In genomic region chr15:78925129-78925528, GRCm38 (mm10) we compare ENCODE assay signal across 8 mouse cellular contexts. TPM values are rescaled to one million over a fixed set of nuclear protein-coding genes. Genes with fewer than 3 reads are reported as not detected.
DNase-seq lines count a peak whose midpoint lies in the region; ATAC-seq and TF ChIP-seq lines count a peak whose summit lies in the region.

No protein-coding gene starts in this region.

- DNase-seq in heart, postnatal 36 days, result no peak
- peak; percentile 82 for DNase-seq in adrenal gland, postnatal 14 days
- DNase-seq in kidney, adult 18-20 months, result peak; percentile 39
- no peak for DNase-seq in liver, postnatal 0 days
- no peak for DNase-seq in cerebellum, adult 8-10 months
- no peak for DNase-seq in lung, postnatal 25 days (ENCODE audit: low spot score)
- no peak for DNase-seq in left cerebral cortex, postnatal 4 days

- H3K4me3 ChIP-seq in heart, embryonic 11.5 days (ENCODE audit: low read depth, low read length), result no peak overlapping the region
- no peak overlapping the region for H3K4me3 ChIP-seq in liver, postnatal 0 days (ENCODE audit: low read depth, low read length)

- 0 out of 2 replicates have a peak, but pooled peaks cover 2% of the 10 kb centered on the region for H3K36me3 ChIP-seq in heart, embryonic 11.5 days (ENCODE audit: control insufficient read depth, insufficient read depth, low read length)
- no peaks in the 10 kb centered on the region for H3K36me3 ChIP-seq in liver, postnatal 0 days (replicated peaks; ENCODE audit: insufficient read depth, low read length)

- no peak for TF ChIP-seq EP300 in liver, postnatal 0 days (IDR thresholded peaks at IDR 0.05; ENCODE audit: low read depth)

- no peak for TF ChIP-seq CTCF in liver, postnatal 0 days (IDR thresholded peaks at IDR 0.05; ENCODE audit: low read depth)

- peaks cover 34% of the 10 kb centered on the region for H3K4me1 ChIP-seq in heart, embryonic 11.5 days (ENCODE audit: control insufficient read depth, insufficient read depth, low read length)
- H3K4me1 ChIP-seq in liver, postnatal 0 days (ENCODE audit: insufficient read depth), result peaks cover 61% of the 10 kb centered on the region

- H3K9ac ChIP-seq in heart, embryonic 11.5 days (ENCODE audit: low read depth, low read length), result peak overlapping the region; percentile 68; the same call in 1 of the 2 replicates
- 0 out of 2 replicates have a peak overlapping the region, but pooled peaks have one; percentile 42 for H3K9ac ChIP-seq in liver, postnatal 0 days (replicated peaks)

- WGBS in heart, embryonic 11.5 days (ENCODE audit: insufficient replicate concordance), result 28% methylated on average over 8 of the region's 8 CpGs
- 58% methylated on average over 8 of the region's 8 CpGs for WGBS in liver, postnatal 0 days (ENCODE audit: insufficient replicate concordance)

- no peaks in the 10 kb centered on the region for H3K27me3 ChIP-seq in heart, embryonic 11.5 days (ENCODE audit: control insufficient read depth, insufficient read depth, low read length)
- H3K27me3 ChIP-seq in liver, postnatal 0 days (ENCODE audit: insufficient read depth, low read length), result no peaks in the 10 kb centered on the region

- H3K27ac ChIP-seq in heart, embryonic 11.5 days (ENCODE audit: low read depth, low read length), result peak overlapping the region; percentile 91; the same call in 1 of the 2 replicates
- H3K27ac ChIP-seq in liver, postnatal 0 days (ENCODE audit: low read depth), result peak overlapping the region; percentile 29; the same call in 1 of the 2 replicates

- 0 out of 2 replicates have a peak overlapping the region, but pooled peaks have one; percentile 88 for H3K4me2 ChIP-seq in heart, embryonic 11.5 days
- H3K4me2 ChIP-seq in liver, postnatal 0 days (ENCODE audit: low read depth, low read length), result no peak overlapping the region

- H3K9me3 ChIP-seq in heart, embryonic 11.5 days (replicated peaks; ENCODE audit: control insufficient read depth, low read length), result no peaks in the 10 kb centered on the region
- H3K9me3 ChIP-seq in liver, postnatal 0 days (ENCODE audit: low read length), result no peaks in the 10 kb centered on the region

- no peak for ATAC-seq in heart, embryonic 11.5 days (replicated peaks; ENCODE audit: insufficient number of reproducible peaks, low FRiP score, low TSS enrichment)
- ATAC-seq in liver, postnatal 0 days, result no peak

- intact Hi-C loops in heart, postnatal 36 days (cut with DNase I), result no loop called here
- intact Hi-C loops in left cerebral cortex, postnatal 4 days (cut with DNase I), result no loop called here

RNA-seq across cellular contexts. Expression of gene Lgals1, which starts 1.4 kb away (rescaled TPM):
- 541 and 566 TPM in 2 replicates for polyA plus RNA-seq in heart, embryonic 11.5 days (2014; fragmentation: Nextera tagmentation; extraction: Ambion mirVana)
- 100 to 1,000 TPM; 180 to 208 TPM for total RNA-seq in heart, postnatal 36 days (2021)
- 554 and 561 TPM in 2 replicates for total RNA-seq in adrenal gland, postnatal 14 days (2021)
- polyA plus RNA-seq in liver, postnatal 0 days (2015; fragmentation: Nextera tagmentation; extraction: Ambion mirVana), result 93.4 and 102 TPM in 2 replicates
- 10 to 100 TPM; 25.2 to 29.4 TPM for total RNA-seq in left cerebral cortex, postnatal 4 days (2021)

RNA-seq across cellular contexts. Expression of gene Nol12, which starts 9.6 kb away (rescaled TPM):
- polyA plus RNA-seq in heart, embryonic 11.5 days (2014; fragmentation: Nextera tagmentation; extraction: Ambion mirVana), result 43.6 and 51.4 TPM in 2 replicates
- total RNA-seq in heart, postnatal 36 days (2021), result 10 to 100 TPM; 14.2 to 16.2 TPM
- 37.0 and 44.4 TPM in 2 replicates for total RNA-seq in adrenal gland, postnatal 14 days (2021)
- 20.3 and 21.5 TPM in 2 replicates for polyA plus RNA-seq in liver, postnatal 0 days (2015; fragmentation: Nextera tagmentation; extraction: Ambion mirVana)
- 10 to 100 TPM; 46.5 to 47.8 TPM for total RNA-seq in left cerebral cortex, postnatal 4 days (2021)

RNA-seq across cellular contexts. Expression of gene Pdxp, which starts 11.4 kb away (rescaled TPM):
- polyA plus RNA-seq in heart, embryonic 11.5 days (2014; fragmentation: Nextera tagmentation; extraction: Ambion mirVana), result 24.3 and 25.7 TPM in 2 replicates
- under 1 TPM; 0.60 to 0.78 TPM for total RNA-seq in heart, postnatal 36 days (2021)
- 4.4 and 6.2 TPM in 2 replicates for total RNA-seq in adrenal gland, postnatal 14 days (2021)
- 1.9 and 2.1 TPM in 2 replicates for polyA plus RNA-seq in liver, postnatal 0 days (2015; fragmentation: Nextera tagmentation; extraction: Ambion mirVana)
- total RNA-seq in left cerebral cortex, postnatal 4 days (2021), result 100 to 1,000 TPM; 107 to 117 TPM

RNA-seq across cellular contexts. Expression of gene Triobp, which starts 22.4 kb away (rescaled TPM):
- polyA plus RNA-seq in heart, embryonic 11.5 days (2014; fragmentation: Nextera tagmentation; extraction: Ambion mirVana), result 49.5 and 57.8 TPM in 2 replicates
- 10 to 100 TPM; 36.7 to 40.3 TPM for total RNA-seq in heart, postnatal 36 days (2021)
- total RNA-seq in adrenal gland, postnatal 14 days (2021), result 82.2 and 85.0 TPM in 2 replicates
- 11.9 and 12.7 TPM in 2 replicates for polyA plus RNA-seq in liver, postnatal 0 days (2015; fragmentation: Nextera tagmentation; extraction: Ambion mirVana)
- 100 to 1,000 TPM in 1 of 2 experiments, 10 to 100 TPM in 1; 98.7 to 106 TPM for total RNA-seq in left cerebral cortex, postnatal 4 days (2021)

RNA-seq across cellular contexts. Expression of gene Sh3bp1, which starts 25.6 kb away (rescaled TPM):
- polyA plus RNA-seq in heart, embryonic 11.5 days (2014; fragmentation: Nextera tagmentation; extraction: Ambion mirVana), result 25.0 and 29.3 TPM in 2 replicates
- 1 to 10 TPM; 5.8 to 6.5 TPM for total RNA-seq in heart, postnatal 36 days (2021)
- 6.6 and 15.2 TPM in 2 replicates for total RNA-seq in adrenal gland, postnatal 14 days (2021)
- 7.4 and 8.2 TPM in 2 replicates for polyA plus RNA-seq in liver, postnatal 0 days (2015; fragmentation: Nextera tagmentation; extraction: Ambion mirVana)
- total RNA-seq in left cerebral cortex, postnatal 4 days (2021), result 1 to 10 TPM; 5.4 to 6.0 TPM

Comparison
In these comparisons a context has a peak if more than half of its experiments do, and no peak if none do; other contexts are left out.
1. DNase-seq: peak in adrenal gland, postnatal 14 days (single experiment) and kidney, adult 18-20 months (single experiment); none in heart, postnatal 36 days (0 of 2), liver, postnatal 0 days (single experiment), cerebellum, adult 8-10 months (single experiment), lung, postnatal 25 days (single experiment) and left cerebral cortex, postnatal 4 days (single experiment).
2. RNA of gene Lgals1, which starts 1.4 kb away (total RNA-seq): 554 to 561 TPM in adrenal gland, postnatal 14 days and 180 to 208 TPM in heart, postnatal 36 days; 25.2 to 29.4 TPM in left cerebral cortex, postnatal 4 days; every median in the first group is over 4 times any median in the second.
3. RNA of gene Pdxp, which starts 11.4 kb away (total RNA-seq): 107 to 117 TPM in left cerebral cortex, postnatal 4 days; 4.4 to 6.2 TPM in adrenal gland, postnatal 14 days and 0.60 to 0.78 TPM in heart, postnatal 36 days; every median in the first group is over 10 times any median in the second.